Mouse (Mus musculus): ENCODE results near the gene Nfkbie.

- TF ChIP-seq CTCF (IDR thresholded peaks at IDR 0.05; ENCODE audit: extremely low read depth, insufficient read depth, low read length) (no peak), POLR2A (IDR thresholded peaks at IDR 0.05; ENCODE audit: extremely low read depth, insufficient read depth, low read length) (no peak)
Observed at GRCm38 (mm10) chr17:45592606-45593431, 37.3 kb downstream of the Nfkbie start.

Data from cortical plate, adult 2 months (tissue).